Mouse (Mus musculus) thymus, postnatal 14 days (tissue): ENCODE measurements at regions not wholly inside any gene's neighbourhood (a gene's known extent, or its start where the extent isn't known, plus 50 kb on each side); places are given as distances from the start of the nearest gene placed in this dataset.

Experiments
- DNase-seq: peaks from one replicate; pipeline ENCODE4 v3.0.0; 2021

- DNase-seq, result no peak
These were observed 211.8 kb upstream of the Atp6ap2 start for GRCm38 (mm10) chrX:12375796-12376195.

GRCm38 (mm10) chrX:12376238-12376980, 211.2 kb upstream of the Atp6ap2 start:
- no peak for DNase-seq

DNA sequence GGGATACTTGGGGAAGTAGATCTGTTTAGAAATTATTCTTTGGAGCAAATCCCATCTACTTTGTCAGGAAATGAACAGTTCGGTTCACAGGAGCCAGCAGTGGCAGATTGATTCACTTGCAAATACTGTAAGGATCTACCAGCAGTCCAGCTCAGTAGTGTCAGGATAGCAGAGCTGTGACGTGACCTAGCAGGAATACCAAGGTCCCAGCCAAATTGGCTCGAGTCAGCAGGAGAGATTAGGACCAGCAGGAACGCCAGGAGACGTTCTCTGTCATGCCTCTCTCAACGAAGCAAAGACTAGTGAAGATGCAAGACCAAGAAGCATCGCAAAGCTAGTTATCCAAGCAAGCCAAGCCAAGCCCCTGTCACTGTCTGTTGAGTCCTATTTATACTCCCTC, 210.2 kb upstream of the Atp6ap2 start:
- no peak for DNase-seq

- no peak for DNase-seq
These were observed 195.3 kb upstream of the Atp6ap2 start for GRCm38 (mm10) chrX:12392145-12392825.

DNA sequence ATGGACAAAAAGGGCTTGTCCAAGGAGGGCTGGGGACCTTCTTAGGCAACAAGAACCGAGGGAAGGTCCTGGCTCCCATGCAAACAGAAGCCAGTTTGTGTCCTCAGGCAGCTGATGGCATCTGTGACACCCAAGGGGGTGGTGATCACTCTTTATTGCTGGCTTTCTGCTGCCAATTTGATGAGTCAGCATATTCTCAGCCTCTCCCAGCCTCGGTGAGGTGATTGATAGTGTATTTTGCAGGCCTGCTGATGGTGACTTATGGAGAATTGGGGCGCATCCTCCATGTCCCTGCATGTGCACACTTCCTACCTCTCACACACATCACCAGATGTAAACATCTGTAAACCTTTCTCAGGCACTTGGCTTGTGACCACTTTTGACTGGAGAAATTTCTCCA, 178.3 kb upstream of the Atp6ap2 start:
- no peak for DNase-seq

- no peak for DNase-seq
These were observed 162.0 kb upstream of the Atp6ap2 start for GRCm38 (mm10) chrX:12425566-12425965.

- DNase-seq, result no peak
These were observed 160.9 kb upstream of the Atp6ap2 start for GRCm38 (mm10) chrX:12426664-12427063.

DNA sequence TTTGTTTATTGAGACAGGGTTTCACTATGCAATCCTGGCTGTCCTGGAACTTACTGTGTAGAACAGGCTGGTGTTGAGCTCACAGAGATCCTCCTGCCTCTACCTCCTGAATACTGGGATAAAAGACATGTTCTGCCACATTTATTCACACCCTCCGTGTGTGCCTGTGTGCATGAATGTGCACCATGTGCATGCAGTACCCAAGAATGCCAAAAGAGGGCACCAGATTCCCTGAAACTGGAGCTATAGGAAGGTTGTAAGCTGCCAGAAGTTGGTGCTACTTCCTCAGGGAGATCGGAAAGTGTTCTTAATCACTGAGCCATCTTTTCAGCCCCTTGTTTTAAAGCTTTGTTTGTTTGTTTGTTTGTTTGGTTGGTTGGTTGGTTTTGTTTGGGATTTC, 155.3 kb upstream of the Atp6ap2 start:
- DNase-seq, result no peak

GRCm38 (mm10) chrX:12435656-12436055, 151.9 kb upstream of the Atp6ap2 start:
- no peak for DNase-seq

GRCm38 (mm10) chrX:12436106-12436505, 151.5 kb upstream of the Atp6ap2 start:
- no peak for DNase-seq

DNA sequence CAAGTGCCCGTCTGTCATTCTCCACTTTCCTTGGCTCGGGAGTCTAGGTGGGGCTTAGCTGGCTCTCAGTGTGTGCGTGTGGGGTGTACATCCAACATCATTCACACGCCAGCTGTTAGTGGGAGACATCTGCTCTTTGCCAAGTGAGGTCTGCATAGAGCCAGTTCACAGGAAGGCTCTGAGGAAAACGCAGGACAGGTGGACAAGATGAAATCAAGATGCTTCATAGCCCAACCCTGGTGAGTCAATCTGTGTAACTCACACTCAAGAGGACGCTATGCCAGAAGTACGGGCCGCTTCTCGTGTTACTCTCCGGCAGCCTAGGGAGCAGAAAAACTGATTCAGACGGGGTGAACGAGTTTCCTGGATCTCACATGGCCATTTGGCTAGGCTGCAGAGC, 148.2 kb upstream of the Atp6ap2 start:
- DNase-seq, result no peak

DNA sequence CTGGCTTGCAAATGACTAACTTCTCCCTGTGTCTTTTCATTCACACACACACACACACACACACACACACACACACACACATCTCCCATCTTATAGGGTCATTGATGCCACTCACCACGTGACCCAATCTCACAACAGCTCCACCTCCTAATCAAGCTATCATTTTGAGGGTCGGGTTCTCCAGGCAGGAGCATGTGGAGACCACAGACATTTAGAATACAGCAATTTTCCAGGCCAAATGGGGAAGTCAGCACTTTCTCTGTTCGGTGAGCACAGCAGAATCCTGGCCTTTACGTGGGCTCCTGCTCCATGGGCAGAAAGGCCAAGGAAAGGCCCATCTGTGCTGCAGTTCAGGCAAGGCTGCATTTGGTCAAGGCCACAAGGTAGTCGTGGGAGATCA, 143.8 kb upstream of the Atp6ap2 start:
- DNase-seq, result no peak

DNA sequence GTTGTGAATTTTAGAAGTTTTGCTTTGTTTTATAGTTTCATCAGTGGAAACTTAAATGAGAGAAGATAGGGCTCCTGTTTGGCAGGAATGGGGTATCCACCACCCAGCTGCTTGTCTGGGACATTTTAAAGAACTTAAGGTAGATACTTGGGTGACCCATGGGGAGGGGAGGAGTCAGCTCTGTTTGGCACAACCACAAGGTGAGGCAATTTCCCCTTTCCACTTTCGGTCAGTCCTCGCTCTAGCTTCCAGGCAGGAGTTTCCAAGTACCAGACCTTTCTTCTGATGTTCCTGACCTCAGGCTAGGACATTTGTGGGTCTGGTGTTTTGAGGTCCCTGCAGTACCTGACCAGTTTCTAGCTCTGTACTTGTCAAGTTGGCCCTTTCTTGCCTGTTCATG, 142.5 kb upstream of the Atp6ap2 start:
- no peak for DNase-seq

GRCm38 (mm10) chrX:12447962-12448361, 139.6 kb upstream of the Atp6ap2 start:
- DNase-seq, result no peak

- no peak for DNase-seq
These were observed 137.9 kb upstream of the Atp6ap2 start for GRCm38 (mm10) chrX:12449688-12450087.

- no peak for DNase-seq
These were observed 134.4 kb upstream of the Atp6ap2 start for GRCm38 (mm10) chrX:12452979-12453769.

DNA sequence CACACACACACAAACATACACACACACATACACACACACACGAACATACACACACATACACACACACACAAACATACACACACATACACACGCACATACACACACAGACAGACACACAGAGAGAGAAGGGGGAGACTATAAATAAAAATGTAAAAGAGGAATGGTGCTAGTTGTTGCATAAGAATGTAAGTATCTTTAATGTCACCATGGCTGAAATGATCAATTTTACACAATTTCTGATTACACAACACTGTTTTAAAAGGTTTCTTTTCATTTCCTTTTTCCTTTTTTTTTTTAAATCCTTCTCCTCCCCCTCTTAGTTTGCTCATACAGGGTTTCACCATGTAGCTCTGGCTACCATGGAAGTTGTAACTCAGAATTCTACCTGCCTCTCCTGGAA, 125.9 kb upstream of the Atp6ap2 start:
- no peak for DNase-seq

GRCm38 (mm10) chrX:12462936-12463647, 124.5 kb upstream of the Atp6ap2 start:
- no peak for DNase-seq

DNA sequence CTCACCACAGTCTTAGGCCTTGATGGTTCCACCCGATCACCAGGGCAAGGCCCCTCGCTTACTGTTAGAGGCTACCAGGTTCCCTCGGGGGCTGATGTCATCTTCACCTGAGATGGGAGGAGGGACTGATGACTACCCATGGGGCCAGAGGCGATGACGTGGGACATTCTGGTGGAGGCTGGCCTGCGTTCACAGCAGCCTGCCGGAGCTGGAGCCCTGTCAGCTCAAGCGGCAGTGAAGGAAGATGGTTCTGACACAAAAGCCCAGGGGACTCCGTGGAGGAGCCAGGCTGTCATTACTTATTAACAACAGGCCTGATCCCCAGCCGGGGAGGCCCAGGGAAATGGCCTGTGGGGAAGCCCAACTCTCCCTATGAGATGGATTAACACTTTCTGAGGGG, 121.3 kb upstream of the Atp6ap2 start:
- no peak for DNase-seq

GRCm38 (mm10) chrX:12466897-12467296, 120.7 kb upstream of the Atp6ap2 start:
- DNase-seq, result no peak

- peak; percentile 26 for DNase-seq
These were observed 119.9 kb upstream of the Atp6ap2 start for GRCm38 (mm10) chrX:12467528-12468179.

- no peak for DNase-seq
These were observed 115.3 kb upstream of the Atp6ap2 start for GRCm38 (mm10) chrX:12472296-12472695.

DNA sequence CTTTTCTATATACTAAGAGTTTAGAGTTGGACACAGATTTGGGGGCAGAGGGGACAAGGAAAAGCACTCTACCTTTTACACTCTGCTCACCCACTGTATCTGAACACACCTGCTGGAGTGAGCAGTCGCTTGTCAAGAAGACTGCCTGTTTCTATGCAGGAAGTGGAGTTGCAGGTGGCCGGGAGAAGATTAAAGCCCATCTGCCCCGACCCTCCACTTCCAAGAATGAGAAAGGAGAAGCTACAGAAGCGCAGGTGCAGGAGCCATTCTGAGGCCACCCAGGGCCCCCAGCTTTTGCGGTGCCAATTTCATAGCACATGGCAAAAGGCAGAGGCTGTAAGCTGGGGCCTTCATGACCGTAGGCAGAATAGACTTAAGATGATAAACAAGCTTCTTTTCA, 108.4 kb upstream of the Atp6ap2 start:
- peak; percentile 61 for DNase-seq
